Mouse (Mus musculus) frontal cortex, postnatal 25 days (tissue): Measurements from ENCODE around the gene Eps15l1.
A peak's percentile ranks its signal among the peaks of the same experiment; 100 is the strongest.

Experiments used
- DNase-seq, 2 experiments: peaks; one replicate each; pipeline ENCODE4 v3.0.0; 2022; ENCODE audit warnings: low spot score in 2 of 2

The Eps15l1 gene

DNA sequence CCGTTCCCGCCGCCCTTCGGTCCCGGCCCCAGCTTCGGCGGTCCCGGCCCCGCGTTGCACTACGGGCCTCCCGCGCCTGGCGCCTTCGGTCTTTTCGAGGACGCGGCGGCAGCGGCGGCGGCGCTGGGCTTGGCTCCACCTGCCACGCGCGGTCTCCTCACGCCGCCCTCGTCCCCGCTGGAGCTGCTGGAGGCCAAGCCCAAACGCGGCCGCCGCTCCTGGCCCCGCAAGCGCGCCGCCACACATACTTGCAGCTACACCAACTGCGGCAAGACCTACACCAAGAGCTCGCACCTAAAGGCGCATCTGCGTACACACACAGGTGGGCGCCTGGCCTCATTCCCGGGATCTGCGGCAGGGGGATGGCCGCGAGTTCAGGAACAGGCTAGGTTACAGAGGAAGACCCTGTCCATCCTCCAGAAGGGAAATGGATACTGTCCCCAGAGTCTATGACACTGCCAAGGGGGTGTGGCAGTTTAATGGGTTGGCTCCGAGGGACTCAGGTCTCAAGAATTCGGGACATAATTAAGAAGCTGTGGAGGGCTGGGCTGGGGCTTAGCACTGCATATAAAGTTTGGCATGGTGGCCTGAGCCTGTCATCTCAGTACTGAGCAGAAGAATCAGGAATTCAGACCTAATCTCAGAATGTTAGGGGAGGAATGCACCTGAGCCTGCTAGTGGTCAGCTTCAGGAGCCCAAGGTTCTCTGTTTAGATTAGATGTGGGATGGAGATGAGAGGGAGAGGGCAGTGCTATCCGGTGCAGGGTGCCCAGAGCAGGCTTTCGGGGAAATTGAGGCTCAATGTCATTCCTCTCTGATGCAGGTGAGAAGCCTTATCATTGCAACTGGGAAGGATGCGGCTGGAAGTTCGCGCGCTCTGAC lies 101.1 kb downstream of the Eps15l1 start:
- no peak for DNase-seq

DNA sequence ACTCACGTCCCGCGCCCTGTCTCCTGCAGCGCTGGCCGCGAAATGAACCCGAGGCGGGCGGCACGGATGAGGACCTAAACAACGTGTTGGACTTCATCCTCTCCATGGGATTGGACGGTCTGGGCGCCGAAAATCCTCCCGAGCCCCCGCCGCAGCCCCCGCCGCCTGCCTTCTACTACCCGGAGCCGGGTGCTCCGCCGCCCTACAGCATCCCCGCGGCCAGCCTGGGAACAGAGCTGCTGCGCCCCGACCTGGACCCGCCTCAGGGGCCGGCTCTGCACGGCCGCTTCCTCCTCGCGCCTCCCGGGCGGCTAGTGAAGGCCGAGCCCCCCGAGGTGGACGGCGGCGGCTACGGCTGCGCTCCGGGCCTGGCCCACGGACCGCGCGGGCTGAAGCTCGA lies 101.9 kb downstream of the Eps15l1 start:
- DNase-seq: no peak

DNA sequence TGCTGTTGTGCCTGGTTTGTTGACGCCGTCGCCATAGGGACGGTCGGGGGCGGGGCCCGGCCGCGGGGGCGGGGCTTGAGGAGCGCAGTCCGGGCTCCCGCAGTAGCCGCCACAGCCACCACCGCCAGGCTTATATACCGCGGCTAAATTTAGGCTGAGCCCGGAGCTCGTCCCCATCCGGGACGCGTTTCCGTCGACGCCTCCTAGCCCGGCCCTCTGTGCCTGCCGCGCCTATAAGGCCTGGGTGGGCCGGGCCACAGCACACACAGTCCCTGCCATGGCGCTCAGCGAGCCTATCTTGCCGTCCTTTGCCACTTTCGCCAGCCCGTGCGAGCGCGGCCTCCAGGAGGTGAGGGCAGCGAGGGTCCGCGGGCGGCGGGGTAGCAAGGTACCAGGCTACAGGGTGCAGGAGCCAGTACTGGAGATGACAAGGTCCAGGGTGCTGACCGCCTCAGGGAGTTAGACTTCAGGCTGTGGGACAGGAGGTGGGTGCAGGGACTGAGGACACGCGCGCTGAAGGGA lies 102.4 kb downstream of the Eps15l1 start, which contains the start of gene Klf2:
Gene Klf2, plus strand, starts transcription at position 233 of the 522 bp plus-strand sequence.
- peak; percentile 73 to 76 for DNase-seq

DNA sequence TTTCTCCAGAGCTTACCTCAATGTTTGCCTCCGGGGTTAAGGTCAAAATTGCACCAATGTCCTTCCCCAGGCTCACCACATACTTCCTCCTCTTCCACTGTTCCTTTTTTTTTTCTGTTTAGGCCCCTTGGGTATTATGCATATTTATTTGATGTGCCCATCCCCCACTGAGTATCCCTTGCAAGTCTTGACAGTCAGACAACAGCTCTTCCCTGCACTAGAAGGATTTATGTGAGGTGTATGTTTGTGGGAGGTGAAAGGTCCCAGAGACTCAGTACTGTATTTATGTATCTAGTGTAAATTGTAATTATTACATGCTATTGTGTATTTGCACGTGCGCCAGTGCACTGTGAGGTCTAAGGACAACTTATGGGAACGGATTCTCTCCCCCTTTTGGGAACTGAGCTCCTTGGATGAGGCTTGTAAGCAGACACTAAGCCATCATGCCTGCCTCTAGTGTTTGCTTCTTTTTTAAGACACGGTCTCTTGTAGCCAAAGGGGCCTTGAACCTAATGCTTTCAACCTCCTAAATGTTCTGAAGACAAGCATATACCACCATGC lies 103.4 kb downstream of the Eps15l1 start:
- DNase-seq: no peak

DNA sequence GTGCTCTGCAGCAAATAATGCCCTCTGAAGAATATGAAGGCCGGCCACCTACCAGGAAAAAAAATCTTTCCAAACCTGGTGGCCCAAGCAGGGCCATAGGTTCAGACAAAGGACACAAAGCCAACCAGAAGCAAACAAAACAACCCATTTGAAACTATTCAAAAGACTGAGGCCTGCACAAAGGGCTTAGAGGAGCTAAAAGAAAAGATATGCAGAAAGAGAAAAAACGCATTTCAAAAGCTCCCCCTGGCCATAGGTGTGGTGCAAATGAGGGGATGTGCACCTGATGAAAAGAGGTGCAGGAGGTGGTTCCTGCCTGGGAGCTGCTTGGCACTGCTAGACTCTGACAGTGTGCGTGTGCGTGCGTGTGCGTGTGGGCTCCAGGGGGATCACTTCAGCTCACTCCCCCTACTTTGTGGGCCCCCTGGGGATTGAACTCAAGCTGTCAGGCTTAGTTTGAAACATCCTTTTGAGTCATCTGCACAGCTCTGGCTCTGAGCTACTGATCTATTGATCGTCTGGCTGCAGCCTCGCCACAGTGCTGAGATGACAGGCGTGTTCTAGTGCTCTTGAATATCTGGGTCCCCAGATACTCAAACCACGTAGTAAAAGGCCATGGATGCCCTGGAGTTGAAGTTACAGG lies 105.1 kb downstream of the Eps15l1 start:
- no peak for DNase-seq

DNA sequence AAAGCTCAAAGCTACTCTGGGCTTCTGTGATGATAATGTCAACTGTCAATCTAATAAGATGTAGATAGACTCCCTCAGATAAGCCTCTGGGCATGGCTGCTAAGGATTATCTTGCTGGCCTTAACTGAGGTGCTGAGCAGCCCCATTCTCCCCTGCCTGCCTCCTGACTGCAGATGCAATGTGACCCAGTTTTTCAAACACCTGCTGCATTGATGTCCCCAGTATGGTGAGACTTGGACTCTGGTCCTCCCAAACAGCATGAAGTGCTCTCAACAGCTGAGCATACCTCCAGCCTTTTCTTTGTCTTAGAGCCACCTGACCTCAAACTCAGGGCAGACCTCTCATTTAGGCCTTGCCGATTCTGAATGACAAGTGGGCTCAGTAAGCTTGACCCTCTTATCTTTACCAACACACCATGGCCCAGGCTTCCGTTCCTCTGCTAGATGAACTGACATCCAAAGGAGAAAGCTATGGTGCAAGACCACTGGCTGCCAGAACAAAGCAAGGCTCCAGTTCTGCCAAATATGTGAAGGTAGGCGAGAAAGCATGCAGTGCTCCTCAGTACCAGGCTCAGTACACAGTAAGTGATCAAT lies 108.2 kb downstream of the Eps15l1 start:
- no peak for DNase-seq

DNA sequence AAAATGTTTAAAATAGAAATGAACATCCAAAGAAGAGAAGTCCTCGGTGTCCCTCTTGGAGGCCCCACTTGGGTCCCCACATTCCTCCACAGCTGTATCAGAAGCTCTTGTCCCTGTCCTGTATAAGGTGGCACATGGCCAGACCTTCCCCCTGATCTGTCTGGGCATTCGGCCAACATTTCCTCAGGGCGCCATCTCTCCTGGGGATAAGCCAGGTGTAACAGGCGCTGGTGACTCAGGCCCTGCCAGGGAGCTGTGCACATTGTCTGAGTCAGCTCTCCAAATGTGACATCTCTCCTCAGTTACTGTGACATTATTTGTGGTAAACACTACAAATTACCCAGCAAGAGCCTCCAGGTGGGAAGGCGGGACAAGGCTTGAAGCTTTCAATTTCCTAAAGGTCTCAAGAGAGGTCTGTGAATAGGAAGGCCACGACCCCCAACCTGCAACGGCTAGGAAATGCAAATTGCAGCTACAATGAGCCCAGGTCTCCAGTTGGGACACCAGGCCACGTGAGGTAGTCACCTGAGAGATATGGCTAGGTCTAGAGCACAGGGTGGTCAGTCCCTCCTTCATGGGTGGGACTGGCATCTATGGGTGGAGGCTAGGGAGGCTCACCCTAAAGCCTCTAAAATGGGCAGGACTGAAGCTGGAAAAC lies 110.3 kb downstream of the Eps15l1 start:
- DNase-seq: peak; percentile 33 to 65

DNA sequence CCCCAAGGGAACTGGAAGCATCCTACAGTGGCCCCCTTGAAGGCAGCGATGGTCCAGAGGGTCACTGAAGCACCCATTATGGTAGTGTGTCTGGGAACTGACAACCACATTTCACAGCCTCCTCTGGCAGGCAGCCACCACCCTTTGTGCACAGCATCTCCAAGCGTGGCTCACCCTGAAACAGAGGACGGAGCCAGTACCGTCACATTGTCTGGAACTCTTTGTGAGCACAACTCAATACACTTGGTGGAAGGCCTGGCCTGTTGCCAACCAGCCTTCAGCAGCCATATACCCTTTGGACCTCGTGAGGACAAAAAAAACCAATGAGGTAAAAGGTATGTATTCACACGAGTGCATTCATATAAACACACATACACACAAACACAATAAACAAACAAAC lies 113.0 kb downstream of the Eps15l1 start:
- no peak for DNase-seq

DNA sequence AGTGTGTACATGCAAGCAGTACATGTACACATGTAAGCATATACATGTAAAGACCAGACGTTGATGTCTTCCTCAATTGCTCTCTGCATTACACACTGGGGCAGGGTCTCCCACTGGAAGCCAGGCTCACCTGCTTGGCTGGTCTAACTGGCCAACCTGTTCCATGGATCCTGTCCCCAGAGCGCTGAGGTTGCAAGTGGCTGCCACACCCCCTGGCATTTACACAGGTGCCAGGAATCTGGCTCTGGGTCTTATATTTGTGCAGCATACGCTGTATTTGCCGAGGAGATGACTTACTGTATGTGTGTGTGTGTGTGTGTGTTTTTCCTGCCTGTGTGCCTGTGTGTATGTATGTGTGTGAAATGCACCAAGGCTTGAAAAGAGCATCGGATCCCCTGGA lies 114.3 kb downstream of the Eps15l1 start:
- DNase-seq: no peak

DNA sequence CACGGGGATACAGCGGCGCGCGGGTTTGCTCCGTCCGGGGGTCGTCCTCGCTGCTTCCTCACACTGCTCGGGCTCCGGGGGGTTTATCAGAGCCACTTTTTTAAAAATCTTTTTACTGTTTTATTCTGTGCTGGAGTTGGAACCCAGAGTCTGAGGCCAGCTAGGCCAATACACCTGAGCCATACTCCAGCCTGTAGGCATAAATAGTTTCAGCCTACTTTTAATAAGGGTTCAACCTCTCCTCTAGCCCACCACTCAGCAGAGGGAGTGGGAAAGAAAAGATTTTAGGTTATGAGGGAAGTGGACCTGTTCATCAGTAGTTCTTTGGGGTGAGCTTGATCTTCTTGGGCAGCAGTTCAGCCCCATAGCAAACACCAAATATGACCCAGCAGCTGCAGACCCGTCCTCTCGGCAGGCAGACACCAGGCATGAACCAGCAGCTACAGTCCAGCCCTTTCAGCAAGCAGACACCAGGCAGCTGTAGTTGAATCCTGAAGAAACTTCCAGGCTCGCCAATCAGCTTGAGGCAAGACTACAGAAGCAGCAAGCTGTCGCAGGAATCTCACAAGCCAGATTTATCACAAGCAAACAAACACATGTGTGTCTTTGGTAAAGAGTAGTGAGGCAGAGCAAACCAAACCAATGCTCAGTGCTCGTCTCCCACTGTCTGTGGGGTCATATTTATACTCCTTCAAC lies 115.9 kb downstream of the Eps15l1 start, which contains the start of gene Gm10282:
Gene Gm10282, minus strand, starts transcription at position 51 of the 696 bp plus-strand sequence.
- DNase-seq: no peak

DNA sequence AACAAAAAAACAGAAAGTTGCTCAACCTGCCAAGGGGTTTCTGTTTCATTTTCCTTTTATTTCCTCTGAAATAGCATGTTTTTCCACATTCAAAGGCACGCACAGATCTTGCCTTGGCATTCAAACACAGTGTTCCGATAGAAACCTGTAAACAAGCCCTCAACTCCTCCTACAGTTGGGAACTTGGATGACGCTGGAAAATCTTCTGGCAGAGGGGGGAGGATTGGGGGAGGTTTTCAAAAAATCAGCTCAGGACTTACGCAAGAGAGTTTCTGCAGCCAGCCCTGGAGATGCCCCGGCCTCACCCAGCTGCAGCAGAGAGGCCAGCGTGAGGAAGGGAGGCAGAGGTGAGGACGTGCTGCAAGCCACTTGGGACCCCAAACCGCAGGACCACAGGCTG lies 117.6 kb downstream of the Eps15l1 start:
- no peak for DNase-seq

DNA sequence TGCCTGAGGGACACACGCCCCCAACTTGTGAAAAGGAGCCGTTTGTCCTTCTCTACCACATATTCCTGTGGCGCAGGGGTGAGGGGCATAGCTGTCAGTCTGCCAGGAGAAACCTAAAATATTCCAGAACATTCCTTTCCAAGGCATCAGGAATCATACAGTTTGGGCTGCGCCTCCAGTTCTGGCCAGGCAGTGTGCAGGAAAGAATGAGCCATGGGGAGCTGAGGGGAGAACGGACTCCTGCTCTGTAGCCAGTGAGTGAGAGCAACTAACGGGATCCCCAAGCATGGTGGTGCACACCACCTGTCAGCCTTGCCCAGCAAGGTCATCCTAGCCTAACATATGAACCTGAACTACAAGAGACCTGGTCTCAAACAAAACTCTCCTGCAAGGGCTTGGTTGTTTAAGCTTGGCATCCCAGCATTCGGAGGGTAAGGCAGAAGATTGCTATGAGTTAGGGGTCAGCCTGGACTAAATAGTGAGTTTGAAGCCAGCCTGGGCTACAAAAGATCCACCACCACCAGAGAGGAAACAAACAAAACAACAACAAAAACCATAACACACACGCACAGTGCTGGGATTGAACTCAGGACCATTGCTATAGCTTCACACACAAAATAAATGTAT lies 118.2 kb downstream of the Eps15l1 start:
- no peak for DNase-seq

DNA sequence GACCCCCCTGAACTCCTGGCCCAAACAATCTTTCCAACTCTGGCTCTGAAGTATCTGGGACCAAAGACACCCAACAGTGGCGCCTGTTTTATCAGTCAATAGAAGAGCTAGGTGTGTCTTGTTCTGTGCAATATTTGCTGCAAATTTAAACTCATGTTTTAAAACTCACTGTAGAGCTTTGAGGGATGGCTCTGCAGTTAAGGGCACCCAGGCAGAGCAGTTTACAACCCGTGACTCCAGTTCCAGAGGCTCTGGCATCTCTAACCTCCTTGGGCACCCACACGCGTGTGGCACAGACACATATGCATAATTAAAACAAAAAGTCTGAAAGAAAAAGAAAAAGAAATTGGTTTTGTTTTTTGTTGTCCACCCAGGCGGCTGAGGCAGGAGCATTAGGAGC lies 119.8 kb downstream of the Eps15l1 start:
- no peak for DNase-seq

DNA sequence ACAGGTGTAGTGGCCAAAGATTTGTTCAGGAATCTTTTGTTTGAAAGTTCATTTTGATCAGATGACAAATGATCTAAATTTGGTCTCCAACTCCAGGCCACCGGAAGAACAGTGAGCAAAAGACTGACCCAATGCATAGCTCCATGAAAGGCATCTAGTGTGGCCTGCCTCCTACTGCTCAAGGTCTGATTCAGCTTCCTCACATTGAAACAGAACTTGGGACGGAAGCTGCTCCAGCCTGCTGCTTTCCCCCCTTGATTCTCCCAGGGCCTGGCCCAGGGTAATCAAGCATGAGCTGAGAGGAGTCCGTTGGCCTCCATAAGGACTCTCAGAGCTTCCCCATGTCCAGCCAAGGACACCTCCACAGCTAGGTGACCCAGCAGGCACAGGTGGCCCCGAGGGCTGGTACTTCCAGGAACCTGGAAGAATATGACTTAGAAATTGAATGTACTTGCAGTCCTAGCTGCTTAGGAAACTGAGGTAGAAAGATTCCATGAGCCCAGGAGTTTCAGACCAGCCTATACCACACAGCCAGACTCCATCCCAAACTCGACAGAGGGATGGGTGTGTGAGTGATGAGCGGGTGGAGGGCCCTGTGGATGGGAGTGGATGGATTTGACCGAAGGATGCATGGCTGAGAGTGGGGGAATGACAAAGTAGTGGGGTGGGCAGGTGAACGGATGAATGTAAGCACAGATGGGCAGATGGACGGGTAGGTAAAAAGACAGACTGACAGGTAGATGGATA lies 120.4 kb downstream of the Eps15l1 start:
- DNase-seq: no peak

DNA sequence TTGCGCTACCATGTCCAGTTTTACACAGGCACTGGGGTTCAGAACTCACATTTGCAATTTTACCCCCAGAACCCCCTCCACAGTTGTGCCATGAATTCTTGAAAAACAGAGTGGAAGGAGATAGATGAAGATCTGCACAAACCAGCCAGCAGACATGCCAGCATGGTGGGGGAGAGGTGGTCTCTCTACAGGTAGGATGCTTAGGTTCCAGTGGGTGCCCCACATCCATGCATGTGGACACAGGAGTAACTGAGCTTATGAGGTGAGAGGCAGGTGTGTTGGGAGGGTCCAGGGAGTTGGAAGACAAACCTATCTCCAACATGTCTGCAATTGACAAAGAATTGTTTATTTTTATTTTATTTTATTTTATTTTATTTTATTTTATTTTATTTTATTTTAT lies 122.3 kb downstream of the Eps15l1 start:
- DNase-seq: no peak

DNA sequence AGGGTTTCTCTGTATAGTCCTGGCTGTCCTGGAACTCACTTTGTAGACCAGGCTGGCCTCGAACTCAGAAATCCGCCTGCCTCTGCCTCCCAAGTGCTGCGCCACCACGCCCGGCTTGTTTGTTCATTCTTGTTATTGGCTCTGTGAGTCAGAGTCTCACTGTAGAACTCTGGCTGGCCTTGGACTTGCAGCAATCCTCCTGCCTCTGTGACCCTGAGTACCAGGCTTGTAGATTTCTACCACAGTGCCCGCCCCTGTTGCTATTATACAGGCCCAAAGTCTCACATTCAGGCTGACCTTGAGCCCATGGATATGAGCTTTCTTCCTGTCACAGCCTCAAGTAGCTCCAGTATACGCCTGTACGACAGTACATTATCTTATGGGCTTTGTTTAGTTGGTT lies 124.7 kb downstream of the Eps15l1 start:
- no peak for DNase-seq

DNA sequence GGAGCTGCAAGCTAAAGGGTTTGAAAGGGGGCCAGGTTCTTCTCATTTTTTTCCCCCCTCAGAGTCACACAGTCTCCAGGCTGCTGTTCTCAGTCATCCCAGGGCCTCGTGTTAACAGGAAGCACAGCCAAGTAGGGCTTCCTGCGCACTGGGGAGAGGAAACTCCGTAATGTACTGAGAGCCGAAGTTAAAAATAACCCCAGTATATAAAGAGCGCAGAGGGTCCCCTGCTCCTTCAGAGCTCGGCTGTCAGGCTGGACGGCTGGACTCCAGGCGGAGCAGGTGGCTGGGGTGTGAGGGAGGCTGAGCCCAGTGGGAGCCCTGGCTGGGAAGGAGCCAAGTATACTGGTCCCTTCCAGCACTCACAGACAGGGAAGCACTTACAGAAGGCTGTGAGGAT lies 125.6 kb downstream of the Eps15l1 start:
- DNase-seq: peak in 1 of 2 experiments; percentile 39

DNA sequence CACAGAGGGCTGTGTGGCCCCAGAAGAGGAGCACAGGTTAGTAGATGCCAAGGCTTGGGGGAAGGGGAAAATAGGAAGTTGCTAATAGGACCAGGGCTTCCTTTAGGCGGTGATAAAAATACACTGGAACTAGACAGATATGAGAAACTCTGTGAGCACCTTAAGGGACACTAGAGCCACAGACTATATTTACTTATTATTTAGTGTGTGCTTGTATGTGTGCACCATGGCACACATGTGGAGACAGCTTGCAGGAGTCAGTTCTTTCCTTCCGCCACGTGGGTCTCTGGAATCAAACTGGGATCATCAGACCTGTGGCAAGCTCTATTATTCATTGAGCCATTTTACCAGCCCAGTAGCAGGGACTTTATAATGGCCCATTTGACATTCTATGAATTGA lies 126.1 kb downstream of the Eps15l1 start:
- no peak for DNase-seq

DNA sequence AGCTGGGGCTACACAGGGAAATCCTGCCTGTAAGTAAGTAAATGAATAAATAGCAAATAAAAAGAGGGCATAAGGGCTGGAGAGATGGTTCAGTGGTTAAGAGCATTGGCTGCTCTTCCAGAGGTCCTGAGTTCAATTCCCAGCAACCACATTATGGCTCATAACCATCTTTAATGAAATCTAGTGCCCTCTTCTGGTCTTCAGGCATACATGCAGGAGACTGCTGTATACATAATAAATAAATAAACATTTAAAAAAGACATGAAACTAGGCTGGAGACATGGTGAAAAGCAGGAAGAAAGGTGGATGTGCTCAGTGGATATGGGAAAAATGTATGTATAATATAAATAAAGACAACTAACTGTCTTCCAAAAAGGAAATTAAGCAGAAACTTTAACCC lies 128.0 kb downstream of the Eps15l1 start:
- no peak for DNase-seq

DNA sequence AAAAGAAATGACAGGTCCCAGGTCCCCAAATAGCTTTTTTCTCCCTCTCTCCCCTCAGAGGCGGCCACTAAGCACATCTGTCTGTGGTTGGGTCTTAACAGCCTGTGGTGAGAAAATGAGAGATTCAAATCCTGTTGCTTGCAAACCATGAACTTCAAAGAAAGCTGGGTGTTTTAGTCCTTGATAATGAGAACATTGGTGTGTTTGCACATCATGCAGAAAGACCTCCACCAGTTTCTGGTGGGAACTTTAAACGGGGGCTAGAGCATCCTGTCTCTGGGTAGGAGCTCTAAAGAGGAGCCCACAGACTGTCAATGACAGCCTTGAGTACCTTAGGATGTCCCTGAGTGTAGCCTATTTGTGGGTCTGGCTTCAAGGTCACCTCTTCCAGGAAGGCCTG lies 130.2 kb downstream of the Eps15l1 start:
- no peak for DNase-seq
